Mouse (Mus musculus) c-Kit-positive CD71-negative TER-119-negative erythroid progenitor cells, embryonic 14.5 days (primary cell): ENCODE results near the gene Xrra1.
"Not testable (repeated sequence)": the region's sequence is repeated elsewhere in the genome, so short reads cannot be mapped to it uniquely, and the experiment has no call there.

ENCODE experiments used
- DNase-seq: peaks from one replicate; pipeline ENCODE4 v3.0.0-alpha.2; 2013; ENCODE audit warnings: low read depth

The Xrra1 gene

DNA sequence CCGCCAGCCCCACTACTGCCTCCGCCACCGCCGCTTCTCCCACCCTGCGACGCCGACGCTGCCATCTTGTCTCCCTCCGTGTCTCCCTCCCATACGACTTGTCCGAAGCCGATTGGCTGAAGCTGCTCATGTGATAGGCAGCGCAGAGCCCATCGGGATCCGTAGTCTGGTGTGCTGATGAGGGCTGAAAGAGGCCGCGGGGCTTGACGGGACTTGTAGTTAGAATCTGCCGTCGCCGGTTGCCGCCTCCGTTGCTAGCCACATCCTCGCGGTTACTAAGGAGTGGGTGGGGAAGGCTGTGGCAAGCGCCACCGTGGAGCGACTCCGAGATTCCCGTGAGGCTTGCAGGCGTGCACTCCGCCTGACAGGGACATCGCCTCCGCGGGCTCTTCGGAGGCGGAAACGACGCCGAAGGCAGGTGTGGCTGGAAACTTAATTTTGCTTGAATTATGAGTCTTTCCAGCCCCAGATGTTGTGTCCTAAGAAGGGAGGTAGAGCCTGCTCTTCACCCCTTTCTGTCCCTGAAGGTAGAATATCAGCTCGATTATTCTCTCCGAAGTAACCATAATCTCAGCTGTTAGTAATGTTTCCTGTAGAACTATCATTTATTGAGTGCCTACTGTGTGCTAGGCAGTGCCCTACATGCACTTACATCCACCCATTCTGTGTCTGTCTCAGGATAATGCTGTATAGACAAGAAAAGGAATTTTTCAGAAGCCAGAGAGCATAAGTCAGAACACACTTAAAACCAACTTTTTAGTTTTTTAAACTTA lies at the start of gene Xrra1:
Gene Xrra1 (plus strand): TSS at position 304 of the 773 bp plus-strand sequence.
- peak; percentile 98 for DNase-seq

DNA sequence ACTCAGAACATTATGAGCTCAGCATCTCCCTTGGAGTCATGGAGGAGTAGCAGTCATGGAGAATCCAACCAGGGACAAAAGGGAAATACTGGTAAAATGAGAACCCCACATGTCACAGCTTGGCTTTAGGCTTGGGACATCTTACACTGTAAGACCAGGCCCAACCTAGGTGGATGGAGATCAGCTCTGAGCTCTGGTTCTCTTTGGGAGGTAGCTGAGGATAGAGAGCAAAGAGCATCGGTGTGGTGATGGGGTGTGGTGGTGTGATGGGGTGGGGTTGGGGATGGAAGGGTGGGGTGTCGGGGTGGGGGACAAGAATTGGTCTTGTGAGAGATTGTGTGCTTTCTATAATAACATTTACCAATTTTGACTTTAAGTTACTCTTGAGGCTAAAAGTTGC lies 48.1 kb upstream of the Xrra1 start:
- DNase-seq, result no peak

DNA sequence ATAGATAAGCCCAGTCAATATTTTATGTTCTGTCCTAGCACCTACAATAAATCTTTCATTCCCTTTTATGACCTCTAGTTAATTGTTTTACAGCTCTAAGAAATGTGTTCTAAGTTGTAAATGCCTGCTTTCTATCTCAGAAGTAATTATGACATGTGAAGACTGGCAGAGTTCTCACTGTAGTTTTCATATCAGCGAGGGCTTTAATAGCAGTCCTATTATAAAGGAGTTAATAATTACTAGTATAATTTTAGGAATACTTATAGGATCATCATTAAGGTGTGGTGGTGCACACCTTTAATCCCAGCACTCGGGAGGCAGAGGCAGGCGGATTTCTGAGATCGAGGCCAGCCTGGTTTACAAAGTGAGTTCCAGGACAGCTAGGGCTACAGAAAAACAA lies 47.3 kb upstream of the Xrra1 start:
- no peak for DNase-seq

DNA sequence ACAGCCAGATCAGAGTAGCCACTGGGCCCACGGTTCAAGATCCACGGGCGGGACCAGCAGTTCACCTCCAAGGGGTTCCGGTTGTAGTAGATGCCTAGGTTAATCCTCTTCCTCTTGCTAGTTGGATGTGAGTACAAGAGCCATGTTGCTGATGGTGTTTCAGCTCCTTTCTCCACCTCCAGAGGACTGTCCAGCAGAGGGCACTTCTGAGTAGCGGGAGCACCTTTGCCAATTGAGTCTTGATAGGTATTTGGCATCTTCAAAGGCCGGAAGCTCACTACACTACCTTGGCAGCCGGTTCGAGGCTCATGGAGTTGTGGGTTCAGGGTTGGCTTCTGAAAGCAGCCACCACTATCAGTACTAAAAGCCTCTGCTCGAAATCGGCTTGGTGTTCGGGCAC lies 45.5 kb upstream of the Xrra1 start:
- DNase-seq, result no peak

DNA sequence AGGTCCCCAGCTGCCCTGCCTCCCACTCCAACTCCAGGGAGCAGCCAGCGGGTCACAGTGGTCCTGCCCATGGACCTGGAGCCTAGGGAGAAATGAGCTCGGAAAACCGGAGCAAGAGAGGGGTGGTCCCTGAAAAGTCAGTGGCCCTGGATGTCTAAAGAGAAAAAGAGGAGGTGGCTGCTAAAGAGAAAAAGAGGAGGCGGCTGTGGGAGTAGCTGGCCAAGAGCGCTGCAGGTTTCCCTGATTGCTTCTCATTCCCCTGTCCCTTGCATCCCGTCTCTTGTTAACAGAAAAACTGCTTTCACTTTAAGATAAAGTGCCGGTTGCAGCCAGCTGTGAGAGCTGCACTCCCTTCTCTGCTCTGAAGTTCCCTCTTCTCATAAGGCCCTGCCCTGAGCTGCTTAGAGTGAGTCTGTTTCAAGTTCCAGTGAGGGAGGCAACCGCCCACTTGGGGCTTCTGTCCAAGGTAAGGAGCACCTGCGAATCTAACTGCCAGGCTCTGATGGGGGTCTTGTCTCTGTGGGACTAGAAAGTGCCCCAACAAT lies 40.7 kb upstream of the Xrra1 start:
- not testable (repeated sequence) for DNase-seq

DNA sequence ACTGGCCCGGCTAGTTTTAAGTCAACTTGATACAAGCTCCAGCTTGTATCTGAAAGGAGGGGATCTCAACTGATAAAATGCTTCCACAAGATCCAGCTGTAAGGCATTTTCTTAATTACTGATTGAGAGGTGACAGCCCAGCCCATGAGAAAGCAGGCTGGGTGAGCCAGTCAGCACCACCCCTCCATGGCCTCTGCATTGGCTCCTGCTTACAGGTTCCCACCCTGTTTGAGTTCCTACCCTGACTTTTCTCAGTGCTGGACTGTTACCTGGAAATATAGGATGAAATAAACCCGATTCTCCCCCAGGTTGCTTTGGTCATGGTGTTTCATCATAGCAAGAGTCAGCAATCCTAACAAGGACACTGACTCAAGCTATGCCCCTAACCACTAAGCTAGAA lies 37.0 kb upstream of the Xrra1 start:
- no peak for DNase-seq

DNA sequence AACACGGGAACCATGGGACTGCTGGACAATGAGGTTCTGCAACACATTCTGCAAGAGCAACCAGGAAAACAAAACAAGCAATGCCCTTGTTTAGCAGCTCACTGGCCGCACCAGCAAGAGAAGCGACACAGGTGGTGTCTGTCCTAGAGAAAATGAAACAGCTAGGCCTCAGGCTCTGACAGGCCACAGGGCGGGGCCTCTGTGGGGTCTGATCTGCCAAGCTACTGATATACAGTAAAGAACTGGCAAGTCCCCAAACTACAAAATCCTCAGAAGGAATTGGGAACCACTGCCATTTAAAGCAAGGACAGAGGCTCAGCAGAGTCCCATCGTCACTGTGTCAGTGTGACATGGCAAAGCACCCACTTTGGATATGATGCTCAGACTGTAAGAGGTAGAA lies 36.5 kb upstream of the Xrra1 start:
- no peak for DNase-seq

DNA sequence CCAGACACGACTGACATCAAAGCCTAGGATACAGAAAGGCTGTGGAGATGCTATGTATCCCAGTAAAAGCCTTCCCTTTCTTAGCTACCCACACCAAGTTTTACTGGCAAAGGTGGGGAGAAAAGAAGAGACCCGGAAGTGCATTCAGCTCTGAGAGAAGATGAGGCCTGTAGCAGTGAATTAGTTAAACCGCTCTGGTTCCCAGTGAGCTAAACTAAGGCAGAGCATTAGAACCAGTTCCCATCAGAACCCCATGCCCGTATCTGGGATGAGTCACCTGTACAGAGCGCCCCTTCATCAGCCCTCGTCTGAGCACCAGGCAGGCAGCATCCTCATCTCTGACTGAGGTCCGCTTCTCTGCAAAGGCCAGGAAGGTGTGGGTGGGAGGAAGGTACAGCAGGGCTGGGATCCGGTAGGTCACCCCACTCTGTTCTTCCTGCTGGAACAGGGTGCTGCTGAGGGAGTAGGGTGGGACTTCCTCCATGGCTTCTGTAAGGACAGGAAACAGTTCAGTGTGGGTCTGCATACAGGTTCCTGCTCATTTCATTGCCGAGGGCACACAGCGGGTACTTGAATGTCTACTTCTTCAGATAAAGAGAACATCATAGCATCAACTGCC lies 35.8 kb upstream of the Xrra1 start:
- DNase-seq, result no peak

DNA sequence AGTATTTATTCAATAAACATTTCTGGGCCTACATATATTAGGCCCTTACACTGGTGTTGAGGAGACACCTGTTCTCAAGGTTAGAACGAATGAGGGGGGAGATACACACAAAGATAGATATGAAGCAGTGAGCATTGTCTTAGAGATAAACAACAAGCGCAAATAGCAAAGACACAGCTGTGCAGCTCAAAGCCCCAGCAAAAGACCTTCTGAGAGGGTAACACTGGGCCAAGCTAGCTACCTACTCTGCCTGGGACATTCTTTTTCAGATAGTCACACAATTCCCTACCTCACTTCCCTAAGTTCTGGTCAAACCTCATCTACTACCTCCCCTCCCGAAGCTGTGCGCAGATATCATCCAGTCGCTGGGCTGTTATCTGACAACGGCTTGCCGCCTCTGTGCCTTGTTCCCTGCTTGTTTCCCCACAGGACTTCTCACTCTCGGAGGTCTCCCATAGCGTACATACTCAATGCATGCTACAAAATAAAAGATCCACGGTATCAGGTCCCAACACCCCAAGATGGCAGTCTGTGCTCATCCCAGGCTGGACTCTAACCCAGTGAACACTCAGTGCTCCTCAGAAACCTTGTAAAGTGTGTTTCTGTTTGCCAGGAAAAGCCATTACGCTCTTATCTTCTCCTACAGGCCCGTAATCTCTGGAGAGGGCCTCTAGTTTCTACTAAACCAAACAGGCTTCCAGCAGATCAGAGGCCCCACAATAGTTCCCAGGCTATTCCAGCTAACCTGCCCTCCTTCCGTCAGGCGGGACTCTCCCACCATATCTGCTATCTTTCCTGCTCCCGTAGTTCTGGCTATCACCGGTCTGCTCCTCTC lies 34.0 kb upstream of the Xrra1 start:
- DNase-seq, result no peak

DNA sequence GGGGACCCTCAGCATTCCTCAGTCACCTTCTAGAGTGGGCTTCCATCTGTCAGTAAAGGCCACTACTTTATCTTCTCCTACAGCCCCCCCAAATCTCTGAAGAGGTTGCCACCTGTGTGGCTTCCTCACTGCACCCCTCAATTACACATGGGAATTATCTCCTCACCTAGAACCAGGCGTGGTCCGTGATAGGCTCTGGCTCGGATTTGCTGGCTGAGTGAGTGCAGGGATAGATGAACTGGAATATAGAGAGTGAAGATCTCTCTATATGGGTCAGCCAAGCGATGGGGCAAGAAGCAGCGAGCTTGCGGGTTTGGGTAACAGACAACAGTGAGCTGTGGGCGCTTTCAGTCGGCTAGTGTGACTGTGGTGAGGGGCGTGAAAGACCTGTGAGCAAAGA lies 33.4 kb upstream of the Xrra1 start:
- DNase-seq, result no peak

DNA sequence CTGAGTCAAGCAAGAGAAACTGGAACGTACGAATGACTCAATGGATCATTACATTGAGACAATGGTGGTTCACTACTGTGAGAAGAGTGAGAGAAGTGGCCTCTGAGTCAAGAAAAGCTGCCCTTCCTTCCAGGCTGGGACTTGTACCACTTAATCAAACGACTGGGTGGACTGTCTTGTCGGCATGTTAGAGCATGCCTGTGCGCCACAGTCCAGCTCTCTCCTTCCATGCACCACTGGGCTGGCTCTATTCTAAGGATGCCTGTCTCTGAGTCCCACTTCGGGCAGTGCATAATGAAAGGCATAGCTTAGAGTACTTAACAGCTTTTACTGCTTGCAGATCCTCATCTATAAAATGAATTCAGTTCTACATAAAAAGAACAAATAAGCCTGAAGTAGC lies 32.8 kb upstream of the Xrra1 start:
- DNase-seq, result no peak

DNA sequence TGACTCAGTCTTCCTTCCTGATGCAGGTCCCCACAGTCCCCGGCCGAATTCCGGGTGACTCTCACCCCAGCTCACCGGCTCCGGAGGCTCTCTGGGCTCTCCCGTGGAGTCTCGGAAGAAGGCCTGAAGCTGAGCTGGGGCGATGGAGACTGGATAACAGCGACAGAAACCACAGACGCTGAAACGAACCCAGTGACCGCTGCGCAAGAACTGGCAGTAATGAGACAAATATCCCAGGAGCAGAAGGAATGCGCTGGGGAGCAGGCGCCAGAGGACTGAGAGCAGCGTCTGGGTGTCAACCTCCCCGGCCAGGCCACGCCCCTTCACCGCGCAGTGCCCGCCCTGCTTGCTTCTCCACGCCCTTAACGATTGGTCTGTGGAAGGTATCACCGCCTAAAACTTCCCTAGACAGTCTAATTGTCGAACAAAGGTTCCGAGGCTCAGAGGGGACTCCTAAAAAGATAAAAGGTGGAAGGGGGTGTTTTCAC lies 30.8 kb upstream of the Xrra1 start, which contains the start of gene Neu3:
Gene Neu3 (minus strand): TSS at position 335 of the 488 bp plus-strand sequence.
- DNase-seq, result peak; percentile 81

DNA sequence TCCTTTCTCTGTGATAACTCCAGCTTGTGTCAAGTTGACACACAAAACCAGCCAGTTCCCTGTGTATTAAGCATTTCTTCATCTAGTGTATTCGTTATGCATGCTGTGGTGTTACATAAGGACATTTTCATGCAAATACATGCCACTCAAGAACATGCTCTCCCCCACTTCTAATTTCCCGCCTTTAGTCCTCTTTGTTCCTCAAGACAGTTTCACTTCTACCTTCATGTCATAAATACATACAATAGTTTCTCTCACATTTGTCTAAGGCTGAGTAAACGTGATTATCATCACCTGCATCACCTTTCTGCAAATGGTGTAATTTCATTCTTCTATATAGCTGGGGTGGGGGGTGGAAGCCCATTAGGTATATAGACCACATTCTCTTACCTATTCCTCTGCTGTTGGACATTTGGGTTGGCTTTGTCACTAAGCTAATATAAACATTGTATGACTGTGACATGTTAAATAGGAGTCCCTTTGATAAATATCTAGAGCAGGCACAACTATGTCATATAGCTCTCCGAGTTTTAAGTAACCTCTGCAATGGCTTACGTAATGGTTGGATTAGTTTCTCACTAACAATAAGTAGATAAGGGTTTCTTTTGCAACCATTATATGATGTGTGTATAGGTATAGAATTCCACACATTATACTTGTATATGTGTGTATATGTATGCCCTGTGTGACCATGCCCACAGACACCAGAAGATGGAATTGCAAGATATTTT lies 25.6 kb upstream of the Xrra1 start:
- DNase-seq, result no peak

DNA sequence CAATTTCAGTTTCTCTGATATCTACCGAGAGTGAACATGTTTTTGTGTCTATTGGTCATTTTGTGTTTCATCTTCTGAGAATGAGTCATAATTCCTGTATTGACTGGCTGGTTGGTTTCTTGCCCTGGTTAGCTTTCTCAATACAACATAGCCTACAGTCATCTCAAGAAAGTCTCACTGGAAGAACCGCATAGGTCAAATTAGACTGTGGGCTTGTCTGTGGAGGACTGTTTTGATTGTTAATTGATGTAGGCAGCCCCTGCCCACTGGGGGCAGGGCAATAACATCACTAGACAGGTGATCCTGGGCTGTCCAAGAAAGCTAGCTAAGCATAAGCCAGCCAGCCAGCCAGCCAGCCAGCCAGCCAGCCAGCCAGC lies 25.1 kb upstream of the Xrra1 start:
- DNase-seq, result no peak

DNA sequence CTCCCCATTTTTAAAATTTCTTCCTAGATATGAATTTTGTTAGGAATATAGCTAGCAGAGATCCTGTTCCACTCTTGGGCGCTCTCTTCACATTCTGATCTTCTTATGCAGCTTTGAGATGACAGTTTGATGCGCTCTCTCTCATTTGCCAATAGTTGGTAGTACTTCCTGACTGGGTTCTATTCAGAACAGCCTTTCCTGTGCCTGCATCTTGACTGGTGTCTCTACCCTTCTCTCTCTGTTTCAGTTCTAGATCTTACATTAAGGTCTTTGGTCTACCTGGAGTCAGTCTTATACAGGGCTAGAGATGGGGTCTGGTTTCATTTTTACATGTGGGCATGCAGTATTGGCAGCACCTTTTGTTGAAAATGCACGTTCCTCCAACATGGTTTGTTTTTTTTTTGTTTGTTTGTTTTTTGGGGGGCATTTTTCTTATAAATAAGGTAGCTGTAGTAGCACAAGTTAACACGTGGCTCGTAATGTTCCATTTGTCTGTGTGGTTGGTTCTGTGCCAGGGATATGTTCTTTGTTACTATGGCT lies 24.5 kb upstream of the Xrra1 start:
- no peak for DNase-seq

DNA sequence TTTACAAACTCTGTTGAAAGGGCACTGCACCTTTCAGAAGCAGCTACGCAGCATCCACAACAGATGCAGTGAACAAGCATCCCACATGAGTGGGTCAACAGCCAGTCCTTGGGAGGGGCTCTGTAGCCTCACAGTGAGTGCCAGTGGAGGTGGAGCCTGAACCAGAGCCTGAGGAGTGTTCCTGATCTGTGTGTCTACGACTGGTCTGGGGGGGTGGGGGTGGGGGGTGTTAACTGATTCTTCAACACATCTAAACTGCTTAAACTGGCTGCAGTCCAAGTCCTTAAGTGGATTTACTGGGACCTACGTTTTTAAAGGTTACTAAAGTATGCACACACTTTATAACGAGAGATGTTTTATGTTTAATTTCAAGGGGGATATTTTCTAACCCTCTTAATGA lies 22.1 kb upstream of the Xrra1 start:
- no peak for DNase-seq

DNA sequence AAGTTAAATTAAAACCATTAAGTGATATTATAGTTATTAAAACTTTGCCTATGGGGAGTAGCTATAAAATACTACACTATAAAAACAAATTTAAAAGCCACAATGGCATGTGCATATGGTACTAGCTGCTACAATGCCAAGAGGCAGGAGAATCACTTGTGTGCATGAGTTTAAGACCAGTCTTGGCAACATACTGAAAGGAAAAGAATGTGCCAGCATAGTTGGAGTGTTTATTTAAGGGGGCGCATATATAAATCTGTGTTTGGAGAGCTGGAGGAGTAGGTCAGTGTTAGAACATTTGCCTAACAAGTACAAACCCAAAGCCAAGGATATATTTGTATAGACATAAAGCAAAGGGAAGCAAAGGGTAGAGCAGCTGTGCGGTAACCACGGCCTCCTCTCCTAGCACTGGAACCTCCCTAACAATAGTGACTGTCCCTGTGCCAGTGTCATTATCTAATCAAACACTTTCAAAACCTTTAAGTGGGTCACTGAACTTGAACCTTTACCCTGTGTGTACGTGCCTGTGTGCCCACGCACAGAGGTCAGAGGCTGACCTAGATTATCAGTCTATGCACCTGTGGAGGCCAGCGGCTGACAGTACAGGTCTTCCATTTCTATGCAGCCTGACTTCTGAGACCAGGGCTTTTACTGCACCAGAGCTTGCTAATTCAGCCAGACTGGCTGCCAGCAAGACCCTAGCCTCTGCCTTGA lies 21.4 kb upstream of the Xrra1 start:
- no peak for DNase-seq

DNA sequence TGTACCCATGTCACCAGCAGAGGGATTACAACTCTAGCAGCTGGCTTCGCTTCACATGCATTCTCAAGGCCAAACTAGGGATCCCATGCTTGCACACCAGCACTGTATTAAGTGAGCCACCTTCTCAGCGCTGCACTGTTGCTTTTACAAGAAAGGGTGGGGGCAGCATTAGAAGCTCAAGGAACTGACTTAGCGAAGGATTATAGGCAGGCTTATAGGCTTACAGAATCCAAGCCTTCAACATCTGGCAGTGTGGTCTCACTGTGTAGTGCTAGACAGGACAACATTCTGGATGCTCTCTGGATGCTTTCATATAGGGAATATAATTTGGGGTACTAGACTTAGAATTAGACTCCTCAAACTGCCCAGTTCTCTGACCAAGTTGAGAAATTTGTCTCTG lies 20.7 kb upstream of the Xrra1 start:
- DNase-seq, result no peak

DNA sequence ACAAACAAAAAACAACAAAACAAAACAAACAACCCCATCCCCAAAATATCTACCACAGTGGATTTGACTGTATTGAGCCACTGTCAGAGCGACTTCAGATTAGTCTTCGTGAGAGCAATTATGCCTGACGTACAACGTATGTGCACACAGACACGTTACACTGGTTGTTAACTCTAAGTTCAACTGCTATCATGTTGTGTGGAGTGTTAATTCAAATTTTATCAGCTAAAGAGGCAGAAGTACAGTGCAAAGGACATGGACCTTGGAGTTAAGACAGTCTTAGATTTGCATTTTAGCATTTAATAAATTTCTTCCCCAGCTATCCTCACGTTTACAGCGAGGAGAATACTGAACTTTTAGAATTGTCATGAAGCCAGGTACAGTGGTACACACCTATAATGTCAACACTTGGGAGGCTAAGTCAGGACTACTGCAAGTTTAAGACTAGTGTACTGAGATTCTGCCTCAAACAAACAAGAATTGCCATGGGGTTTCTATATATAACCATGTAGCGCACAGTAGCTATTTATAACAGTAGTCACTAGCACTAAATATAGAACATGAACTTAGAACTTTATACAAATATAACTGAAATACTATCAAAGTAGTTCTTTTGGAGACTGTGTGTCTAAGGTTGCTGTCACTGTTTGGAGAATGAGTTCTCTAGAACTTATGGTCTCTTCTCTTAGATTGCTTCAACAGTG lies 13.2 kb upstream of the Xrra1 start:
- DNase-seq, result no peak

DNA sequence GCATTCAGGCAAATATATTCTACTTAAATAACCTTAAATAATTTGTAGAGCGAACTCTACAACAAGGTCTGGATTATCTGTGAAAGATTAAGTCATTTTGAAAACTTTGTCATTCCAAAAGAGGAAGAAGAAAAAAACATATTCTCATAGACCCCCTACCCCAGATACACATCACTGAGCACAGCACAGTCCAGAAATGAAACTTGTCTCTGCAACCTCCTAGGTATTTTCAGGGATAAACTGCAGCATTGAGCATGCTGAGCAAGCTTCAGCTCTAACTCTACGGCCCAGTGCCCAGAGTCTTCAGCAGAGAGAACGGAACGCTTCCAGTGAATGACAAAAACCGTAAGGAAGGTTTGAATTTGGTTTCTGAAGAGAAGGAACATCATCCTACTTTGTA lies 8.4 kb upstream of the Xrra1 start:
- no peak for DNase-seq
